Mouse (Mus musculus) v-Abl transformed pro-B cells (cell line): ENCODE results near the gene Nuak2.

Experiments used
- in situ Hi-C, 2 experiments: fragments of 400-800 bp; cut with MboI; formaldehyde crosslinking; loops; one replicate each; pipeline ENCODE4 v1.15.1; 2025; ENCODE audit not compliant: unreplicated experiment in 2 of 2

The Nuak2 gene

DNA sequence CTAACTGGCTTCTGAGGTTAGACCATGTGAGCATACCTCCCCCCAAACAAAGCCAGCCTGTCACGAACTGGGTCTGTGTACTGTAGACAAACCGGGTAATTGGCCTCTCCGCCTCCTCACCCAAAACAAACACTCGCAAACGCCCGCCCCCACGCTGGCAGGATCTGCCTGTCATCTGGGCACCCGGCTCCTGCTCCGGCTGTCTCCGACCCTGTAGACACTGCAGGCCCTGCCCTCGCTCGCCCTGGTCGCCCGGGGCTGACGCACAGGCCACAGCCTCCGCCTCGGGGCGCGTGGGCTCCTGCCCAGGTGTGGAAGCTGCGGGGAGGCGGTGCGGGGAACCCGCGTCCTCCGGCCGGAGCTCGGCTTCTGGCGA is 17.5 kb upstream of the Nuak2 start, which contains the start of gene Klhdc8a:
Gene Klhdc8a, plus strand, starts transcription at position 202 of the 376 bp plus-strand sequence.
- in situ Hi-C loops = no loop called here

DNA sequence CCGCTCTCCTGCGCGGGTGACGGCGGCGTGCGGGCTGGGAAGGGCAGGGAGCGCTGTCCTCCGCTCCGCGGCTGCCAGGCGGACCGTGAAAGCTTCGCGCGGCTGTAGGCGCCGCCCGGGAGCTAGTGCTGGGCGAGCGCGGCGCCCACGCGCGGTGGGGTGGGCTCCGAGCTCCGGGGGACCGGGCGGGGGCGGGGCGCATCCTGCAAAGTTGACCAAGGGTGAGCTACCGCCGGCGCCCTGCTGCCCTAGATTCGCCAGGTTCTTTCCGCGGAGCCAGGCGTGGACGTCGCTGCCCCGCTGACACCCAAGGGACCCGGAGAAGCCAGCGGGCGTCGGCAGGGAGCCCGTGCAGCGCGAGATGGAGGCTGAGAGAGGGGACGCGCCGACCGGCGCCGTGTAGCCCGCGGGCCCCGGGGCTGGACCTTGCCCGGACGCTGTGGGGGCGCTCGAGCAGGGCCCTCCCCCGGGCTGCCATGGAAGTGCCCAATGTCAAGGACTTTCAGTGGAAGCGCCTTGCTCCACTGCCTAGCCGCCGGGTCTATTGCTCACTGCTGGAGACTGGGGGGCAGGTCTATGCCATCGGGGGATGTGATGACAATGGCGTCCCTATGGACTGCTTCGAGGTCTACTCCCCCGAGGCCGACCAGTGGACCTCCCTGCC is 17.0 kb upstream of the Nuak2 start:
- in situ Hi-C loops = no loop called here

DNA sequence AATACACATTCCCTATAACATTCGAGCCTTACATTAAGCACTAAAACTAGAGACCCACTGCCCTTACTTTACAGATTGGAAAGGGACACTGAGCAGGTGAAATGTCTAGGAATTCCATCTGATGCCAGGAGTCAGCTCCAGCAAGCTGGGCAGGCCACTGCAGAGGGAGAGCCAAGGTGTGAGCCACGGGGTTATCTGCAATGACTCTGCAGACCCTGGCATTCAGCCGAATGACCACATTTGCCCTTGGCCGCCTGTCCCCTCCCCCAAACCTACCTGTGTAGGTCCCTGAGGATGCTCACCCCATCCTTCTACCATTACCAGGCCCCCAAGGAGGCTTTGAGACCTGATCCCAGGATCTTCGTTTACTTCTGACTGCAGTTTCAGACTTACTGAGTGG is 16.2 kb upstream of the Nuak2 start:
- in situ Hi-C loops = no loop called here

DNA sequence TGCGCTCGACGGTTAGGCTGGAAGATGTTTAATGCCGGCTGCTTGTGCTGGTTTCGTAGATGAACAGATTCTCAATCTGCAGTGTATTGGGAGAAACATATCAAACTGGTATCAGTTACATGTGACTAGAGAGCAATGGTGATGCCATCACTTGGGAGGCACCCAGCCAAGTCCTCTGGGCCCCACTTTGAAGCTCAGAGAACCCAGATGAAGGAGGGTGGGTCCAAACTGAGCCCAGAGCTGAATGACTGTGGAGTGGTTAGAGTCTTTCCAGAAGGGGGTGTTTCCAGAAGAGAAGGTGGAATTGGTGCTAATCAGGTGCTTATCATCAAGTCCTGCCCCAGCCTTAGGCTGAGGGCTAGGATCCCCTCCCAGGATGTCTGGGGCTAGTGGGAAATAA is 14.7 kb upstream of the Nuak2 start:
- in situ Hi-C loops = no loop called here

DNA sequence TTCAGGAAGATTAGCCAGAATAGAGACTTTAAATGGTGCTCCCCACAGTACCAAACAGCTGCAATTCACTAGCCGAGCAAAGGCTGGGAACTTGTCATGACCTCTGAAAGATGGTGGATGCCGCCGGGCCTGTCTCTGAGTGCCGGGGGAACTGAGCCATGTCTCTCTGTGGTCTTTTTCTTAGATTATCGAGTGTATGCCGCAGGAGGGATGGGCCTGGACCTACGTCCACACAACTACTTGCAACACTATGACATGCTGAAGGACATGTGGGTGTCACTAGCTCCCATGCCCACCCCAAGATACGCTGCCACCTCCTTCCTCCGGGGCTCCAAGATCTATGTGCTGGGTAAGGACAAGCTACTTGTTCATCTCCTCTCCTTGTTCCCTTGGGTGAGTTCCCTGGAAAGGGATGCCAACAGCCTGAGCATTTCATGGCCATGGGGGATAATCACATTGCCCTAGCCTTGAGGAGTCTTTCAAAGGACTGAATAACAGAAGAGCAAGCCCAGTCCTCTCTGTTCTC is 13.5 kb upstream of the Nuak2 start:
- in situ Hi-C loops = no loop called here

DNA sequence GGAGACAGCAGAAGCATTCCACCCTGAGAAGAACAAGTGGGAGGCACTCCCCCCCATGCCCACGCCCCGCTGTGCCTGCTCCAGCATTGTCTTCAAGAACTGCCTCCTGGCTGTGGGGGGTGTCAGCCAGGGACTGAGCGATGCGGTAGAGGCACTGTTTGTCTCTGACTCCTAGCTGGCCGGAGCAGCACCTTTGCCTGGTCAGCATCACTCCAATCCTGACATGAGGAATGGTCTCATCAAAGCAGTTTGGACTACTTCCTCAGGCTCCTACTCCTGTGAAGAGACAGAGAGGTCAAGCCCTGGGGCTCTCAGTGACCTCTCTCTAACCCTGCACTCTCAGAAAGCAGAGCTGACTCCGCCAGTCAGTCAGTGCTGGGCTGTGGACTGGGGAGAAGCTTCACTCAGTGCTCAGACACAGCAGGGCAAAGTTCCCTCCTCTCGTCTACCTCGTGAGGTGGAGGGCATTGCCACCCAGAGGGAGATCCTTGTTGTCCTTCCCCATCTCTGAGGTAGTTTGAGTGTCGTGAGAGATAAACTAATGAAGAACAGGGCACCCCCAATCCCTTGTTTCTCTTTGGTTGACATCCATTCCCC is 11.2 kb upstream of the Nuak2 start:
- in situ Hi-C loops = loop anchor here in 1 of 2 experiments (5.0 kb wide), 3 partner anchors 137 to 288 kb away; no protein-coding TSS in a partner anchor

DNA sequence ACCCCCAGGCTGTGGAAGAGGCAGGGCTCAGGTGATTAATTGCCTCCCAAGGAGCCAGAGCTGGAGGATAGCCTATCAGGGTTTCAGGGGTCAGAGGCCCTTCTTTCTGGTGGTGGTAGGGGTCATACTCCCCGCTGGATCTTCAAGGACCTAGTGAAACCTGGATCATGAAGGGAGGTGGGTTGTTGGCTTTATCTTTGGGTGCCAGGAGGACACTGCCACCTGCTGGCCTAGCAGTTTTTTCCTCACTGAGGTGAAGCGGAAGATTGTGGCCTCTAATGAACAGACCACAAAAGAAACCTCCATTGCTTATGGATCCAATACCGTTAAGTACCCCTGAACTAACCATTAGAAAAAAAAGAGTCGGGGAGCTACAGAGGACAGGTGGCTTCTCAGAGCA is 9.8 kb upstream of the Nuak2 start:
- in situ Hi-C loops = loop anchor here in 1 of 2 experiments (5.0 kb wide), 3 partner anchors 139 to 286 kb away; no protein-coding TSS in a partner anchor

DNA sequence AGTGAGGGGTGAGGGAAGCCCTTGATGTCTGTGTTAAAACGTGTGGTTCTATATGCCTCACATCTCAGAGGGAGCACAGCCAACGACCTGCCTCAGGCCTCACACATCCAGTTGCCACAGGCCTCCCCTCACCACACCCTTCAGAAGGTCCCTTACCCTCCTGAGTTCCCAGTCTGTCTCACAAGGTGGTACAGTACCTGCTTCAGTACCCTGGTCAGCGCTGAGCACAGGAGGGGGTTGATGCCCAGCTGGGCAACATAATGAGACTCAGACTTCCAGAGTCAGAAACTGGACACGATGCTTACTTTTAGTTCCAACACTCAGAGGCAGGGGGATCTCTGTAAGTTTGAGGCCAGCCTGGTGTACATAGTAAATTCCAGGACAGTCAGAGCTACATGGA is 9.1 kb upstream of the Nuak2 start:
- in situ Hi-C loops = loop anchor here in 1 of 2 experiments (5.0 kb wide), 3 partner anchors 140 to 285 kb away; no protein-coding TSS in a partner anchor

DNA sequence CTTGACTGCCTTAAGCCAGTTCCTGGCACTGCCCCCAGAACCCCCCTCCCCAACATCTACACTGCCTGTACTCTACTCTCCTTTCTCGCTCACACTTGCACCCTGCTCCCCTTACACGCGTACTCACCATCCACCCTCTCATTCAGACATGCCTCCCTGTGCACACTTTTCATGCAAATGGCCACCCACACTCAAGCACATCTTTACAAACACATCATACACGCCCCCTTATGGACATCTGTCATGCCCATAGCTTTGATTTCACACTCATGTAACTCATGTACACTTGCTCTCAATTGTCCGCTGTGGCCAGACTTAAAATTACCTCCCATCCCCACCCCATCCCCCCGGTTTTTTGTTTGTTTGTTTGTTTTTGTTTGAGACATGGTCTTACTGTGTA is 8.0 kb upstream of the Nuak2 start:
- in situ Hi-C loops = loop anchor here in 1 of 2 experiments (5.0 kb wide), 3 partner anchors 141 to 284 kb away; no protein-coding TSS in a partner anchor

DNA sequence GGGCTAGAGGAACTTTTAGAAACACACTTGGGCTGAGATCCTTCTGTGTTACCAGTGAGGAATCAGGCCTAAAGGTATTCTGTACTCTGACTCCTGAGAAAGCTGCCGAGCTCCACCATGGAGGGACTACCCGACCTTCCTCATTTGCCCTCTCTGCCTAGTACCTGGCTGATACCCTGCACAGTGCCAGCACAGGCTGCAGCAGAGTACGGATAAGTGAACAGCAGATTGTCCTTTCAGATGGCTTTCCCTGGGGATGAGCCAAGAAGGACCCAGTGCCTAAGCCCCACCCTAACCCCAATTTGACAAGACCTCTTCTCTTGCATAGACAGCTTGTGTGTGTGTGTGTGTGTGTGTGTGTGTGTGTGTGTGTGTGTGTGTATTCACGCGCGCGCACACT is 7.3 kb upstream of the Nuak2 start:
- in situ Hi-C loops = loop anchor here in 1 of 2 experiments (5.0 kb wide), 3 partner anchors 141 to 284 kb away; no protein-coding TSS in a partner anchor

DNA sequence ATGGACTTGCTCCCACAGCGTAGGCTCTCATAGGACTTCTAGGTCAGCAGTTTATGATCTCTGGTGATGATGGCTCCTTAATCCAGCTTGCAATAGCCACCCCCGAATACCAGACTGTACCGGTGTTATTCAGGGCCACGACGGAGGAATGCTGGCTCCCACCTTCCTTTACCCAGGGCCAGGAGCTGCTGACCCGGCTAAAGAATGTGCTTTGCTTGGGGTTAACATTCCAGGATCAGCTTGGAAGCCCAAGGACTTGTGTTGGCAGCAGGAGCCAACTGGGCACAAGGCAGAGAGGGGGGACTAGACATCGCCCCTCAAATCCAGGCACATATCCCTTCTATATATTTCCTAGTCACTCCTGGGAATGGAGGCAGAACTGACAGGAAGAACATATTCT is 5.2 kb upstream of the Nuak2 start:
- in situ Hi-C loops = loop anchor here (5.0 kb wide), 1 partner anchor 42 kb away; no protein-coding TSS in a partner anchor

DNA sequence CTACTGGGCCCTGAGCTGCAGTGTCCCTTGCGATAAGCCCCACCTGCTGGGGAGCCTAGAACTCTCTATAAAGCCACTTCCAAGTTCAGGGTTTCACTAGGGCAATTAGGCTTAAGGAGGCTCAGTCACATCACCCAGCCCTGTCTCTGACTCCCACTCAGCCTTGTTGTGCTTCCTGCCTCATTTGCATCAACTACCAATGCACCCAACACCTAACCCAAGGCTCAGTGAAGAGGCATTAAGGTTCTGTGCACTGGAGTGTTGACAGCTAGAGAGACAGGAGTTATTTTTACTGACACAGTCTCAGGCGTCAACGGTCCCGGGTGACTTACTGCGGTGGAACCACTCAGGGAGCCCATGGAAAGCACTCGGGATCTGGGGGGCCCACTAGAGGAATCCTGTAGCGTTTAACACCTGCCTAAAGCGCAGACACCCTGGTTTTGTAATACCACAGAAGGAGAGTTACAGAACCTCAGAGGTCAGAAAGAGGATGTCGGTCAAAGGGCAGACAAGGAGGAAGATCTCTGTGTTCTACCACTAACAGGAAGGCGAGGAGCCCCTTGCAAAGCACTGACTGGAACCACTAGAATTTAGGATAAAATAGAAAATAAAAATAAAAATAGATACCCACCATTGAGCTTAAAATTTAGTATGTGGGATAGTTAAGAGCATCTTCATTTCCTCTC is 4.6 kb upstream of the Nuak2 start:
- in situ Hi-C loops = loop anchor here (5.0 kb wide), 1 partner anchor 41 kb away; no protein-coding TSS in a partner anchor

DNA sequence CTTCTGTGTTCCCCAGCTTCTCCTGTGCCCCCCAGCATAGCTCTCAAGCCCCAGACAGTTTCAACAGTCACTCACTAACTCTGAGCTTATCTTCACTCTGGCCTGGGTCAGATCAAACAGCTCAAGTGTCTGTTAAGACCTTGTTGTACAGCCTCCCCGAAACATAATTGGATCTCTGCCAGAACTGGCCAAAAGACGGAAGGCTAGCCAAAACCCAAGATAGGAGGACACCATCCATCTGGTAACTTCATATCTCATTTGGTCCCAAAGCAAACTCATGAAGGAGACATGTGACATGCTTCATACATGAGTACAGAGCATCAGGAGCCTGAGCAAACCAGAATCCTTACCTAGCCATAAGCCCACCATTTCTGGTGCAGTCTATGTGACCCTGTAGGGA is 3.9 kb upstream of the Nuak2 start:
- in situ Hi-C loops = loop anchor here (5.0 kb wide), 1 partner anchor 40 kb away; no protein-coding TSS in a partner anchor

DNA sequence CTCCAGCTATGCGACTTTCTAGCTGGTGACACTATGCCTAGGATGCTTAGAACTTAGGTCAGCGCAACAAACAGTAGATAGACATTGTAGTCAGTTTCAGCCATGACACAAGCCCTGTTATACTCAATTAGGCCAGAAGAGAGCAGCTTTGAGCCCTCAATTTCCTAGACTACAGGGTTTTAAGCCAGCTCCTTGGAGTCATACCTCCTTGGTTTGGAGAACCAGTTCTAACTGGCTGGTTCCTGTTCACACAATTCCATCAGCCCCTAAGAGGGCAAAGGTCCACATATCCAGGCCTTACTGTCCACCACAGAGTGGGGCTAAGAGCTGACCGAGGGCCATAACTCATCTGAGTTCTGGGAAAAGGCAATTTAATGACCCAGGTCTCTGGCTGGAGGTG is 3.2 kb upstream of the Nuak2 start:
- in situ Hi-C loops = loop anchor here (5.0 kb wide), 1 partner anchor 40 kb away; no protein-coding TSS in a partner anchor

DNA sequence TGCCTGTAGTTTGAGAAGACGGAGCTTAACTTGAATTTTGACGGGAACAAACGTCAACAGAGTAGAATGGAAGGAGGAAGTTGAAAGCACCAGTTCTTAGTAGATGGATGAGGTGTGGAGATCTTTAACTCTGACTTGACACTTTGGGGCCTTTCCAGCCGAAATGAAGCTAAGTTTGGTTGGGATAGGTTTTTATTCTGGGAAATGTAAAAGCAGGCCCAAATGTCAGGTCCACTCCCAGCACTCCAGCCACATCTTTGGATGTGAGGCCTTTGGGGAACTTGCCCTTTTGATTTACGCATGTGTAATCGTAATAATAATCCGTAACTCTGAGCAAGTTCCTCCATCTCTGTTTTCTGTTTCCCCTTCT is 684 bp downstream of the Nuak2 start:
- in situ Hi-C loops = no loop called here

DNA sequence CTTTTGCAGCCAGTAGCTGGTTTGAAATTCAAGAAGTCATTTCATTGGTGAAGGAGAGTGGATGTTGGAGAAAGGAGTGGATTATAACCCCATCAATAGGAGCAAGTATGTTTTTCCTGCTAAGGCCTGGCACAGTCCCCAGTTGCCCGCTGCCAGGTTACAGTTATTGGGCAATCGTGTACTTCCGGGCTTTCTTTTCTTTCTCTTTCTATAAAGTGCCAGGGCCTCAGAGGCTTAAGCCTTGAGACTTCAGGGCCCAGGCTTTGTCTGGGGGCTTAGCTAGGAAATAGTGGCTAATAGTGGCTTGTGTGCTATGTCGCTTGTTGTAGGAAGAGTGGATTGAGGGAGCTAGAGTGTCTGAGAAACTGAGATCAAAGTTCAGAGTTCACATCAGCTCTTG is 1.5 kb downstream of the Nuak2 start:
- in situ Hi-C loops = no loop called here

DNA sequence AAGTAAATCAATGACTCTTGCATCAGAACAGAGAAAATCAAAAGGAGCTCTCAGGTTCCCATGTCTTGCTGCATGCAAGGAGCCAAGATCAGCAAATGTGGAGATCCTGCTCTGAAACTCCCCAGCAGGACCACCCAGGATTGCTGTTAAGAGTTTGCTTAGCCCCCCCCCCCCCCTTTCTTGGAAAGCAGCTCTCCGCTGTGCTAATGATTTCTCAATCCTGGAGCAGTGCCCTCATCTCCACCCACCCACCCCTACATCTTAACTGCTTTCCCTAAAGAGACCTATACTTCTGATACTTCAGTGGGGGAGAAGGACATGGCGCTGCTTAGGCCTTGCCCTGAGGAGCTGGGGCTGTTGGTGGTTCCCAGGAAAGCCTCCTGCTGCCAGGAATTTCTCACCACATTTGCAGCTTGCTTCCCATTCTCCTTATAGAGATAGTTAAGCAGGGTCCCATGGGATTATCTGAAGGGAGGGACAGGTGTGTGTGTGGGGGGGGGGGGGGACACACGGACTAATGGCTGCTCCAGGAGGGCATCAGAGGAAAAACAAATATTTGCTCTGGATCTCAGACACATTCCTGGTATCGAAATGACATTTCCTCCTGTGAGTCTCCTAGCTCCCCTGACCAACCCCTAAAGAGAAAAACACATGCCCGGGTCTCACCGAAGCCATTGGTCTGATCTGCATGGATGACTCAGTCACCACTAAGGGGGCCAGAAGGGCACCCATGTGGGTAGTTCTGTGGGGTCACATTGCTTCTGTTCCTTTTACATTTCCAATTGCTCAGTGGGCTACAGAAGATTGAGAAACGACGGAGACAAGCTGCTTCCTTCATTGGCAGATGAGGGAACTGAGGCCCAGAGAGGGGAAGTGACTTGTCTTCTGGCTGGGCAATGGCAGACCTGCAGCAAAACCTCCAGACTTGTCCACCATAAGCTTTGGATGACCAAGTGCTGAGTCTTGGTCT is 2.3 kb downstream of the Nuak2 start:
- in situ Hi-C loops = no loop called here

DNA sequence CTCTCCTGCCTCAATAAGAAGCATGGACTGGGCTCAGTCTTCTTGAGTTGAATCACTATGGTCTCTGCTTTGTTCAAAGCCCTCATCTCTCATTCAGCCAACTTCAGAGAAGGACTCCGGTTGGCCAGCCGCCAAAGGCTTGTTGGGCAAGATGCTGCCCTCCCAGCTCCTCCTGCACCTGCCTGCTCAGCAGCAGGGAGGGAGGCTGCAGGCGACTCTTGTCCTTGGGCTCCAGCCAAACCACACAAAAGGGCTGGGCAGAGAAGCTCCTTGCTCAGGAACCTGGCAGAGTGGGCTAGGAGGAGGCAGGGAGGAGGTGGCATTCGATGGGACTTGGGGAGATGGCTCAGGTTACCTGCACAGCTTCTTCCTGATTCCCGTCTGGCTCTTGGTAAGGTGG is 3.3 kb downstream of the Nuak2 start:
- in situ Hi-C loops = no loop called here

DNA sequence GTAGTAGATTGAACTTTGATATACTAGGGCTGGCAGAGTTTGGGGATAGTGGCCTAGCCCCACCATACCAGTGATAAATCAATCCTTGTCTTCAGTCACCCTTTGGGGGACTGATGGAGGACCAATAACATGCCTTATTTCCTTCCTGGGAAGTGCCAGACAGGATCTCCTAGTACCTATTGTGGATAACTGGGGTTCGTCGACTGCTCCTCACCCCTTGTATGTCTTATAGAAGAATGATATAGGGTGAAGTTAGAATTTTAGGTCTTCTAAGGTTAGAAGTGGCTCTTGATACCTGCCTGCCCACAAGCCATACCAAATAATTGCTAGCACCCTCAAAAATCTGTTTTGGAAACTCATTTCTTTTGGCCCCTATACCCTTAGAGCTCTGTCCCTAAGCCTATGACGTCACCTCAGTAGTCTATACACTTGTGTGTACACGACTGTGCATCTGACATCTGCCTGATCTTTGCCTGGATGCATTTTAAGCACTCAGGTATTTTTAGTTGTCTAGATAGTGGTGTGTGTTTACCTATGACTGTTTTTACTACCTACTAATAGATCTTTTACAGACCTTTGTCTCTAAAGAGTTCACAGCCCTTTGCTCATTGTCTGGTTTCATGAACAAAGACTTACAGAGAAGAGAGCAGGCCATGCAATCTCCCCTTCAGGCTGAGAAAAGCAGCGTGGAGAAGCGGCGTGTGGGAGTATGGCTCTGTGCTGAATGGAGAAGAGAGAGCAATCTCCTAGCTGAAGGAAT is 6.1 kb downstream of the Nuak2 start:
- in situ Hi-C loops = no loop called here
